Mouse (Mus musculus): ENCODE data around the gene Mtm1.

GRCm38 (mm10) chrX:71230847-71231246, 20.3 kb downstream of the Mtm1 start:
- no peak for TF ChIP-seq CTCF (IDR thresholded peaks at IDR 0.05; ENCODE audit: control insufficient read depth, insufficient read depth, low read length)
- TF ChIP-seq POLR2A (IDR thresholded peaks at IDR 0.05; ENCODE audit: borderline replicate concordance, control insufficient read depth, low read depth, low read length), result no peak

Measured in bone marrow, adult 2 months (tissue).